Mouse (Mus musculus) hindbrain, postnatal 0 days (tissue): ENCODE results near the gene 4930595D18Rik. TPM values are rescaled to one million over a fixed set of nuclear protein-coding genes. Genes with fewer than 3 reads are reported as not detected.

Source experiments
- ATAC-seq: fragments of 200-750 bp; cut with Nextera tagmentation; 2 replicates; pipeline ENCODE4 v1.8.0; 2017; ENCODE audit warnings: mild to moderate bottlenecking, moderate TSS enrichment, moderate library complexity
- DNase-seq: peaks from one replicate; pipeline ENCODE4 v3.0.0-alpha.2; 2015; ENCODE audit warnings: low spot score
- H3K27ac ChIP-seq: fragments of 300-500 bp; sonication (generic); 2 replicates; pipeline ENCODE4 v1.5.1; 2014; ENCODE audit warnings: mild to moderate bottlenecking
- H3K27me3 ChIP-seq: fragments of 300-500 bp; sonication (generic); 2 replicates; pipeline ENCODE4 v1.6.1; 2014; ENCODE audit warnings: low read length, mixed read lengths; ENCODE audit not compliant: insufficient read depth
- H3K36me3 ChIP-seq: fragments of 300-500 bp; sonication (generic); 2 replicates; pipeline ENCODE4 v1.6.1; 2014; ENCODE audit warnings: low read length, mixed read lengths; ENCODE audit not compliant: insufficient read depth
- H3K4me1 ChIP-seq: fragments of 300-500 bp; sonication (generic); 2 replicates; pipeline ENCODE4 v1.6.1; 2014; ENCODE audit warnings: antibody characterized with exemption, low read length, mixed read lengths; ENCODE audit not compliant: insufficient read depth
- H3K4me2 ChIP-seq: fragments of 300-500 bp; sonication (generic); 2 replicates; pipeline ENCODE4 v1.6.1; 2014; ENCODE audit warnings: low read depth, mild to moderate bottlenecking, low read length, moderate library complexity, mixed read lengths
- H3K4me3 ChIP-seq: fragments of 300-500 bp; sonication (generic); 2 replicates; pipeline ENCODE4 v1.5.1; 2014; ENCODE audit warnings: low read length
- H3K9ac ChIP-seq: fragments of 300-500 bp; sonication (generic); replicated peaks from 2 replicates; pipeline ENCODE4 v1.6.1; 2014; ENCODE audit warnings: mild to moderate bottlenecking, low read length, moderate library complexity, mixed read lengths
- H3K9me3 ChIP-seq: fragments of 300-500 bp; sonication (generic); 2 replicates; pipeline ENCODE4 v1.6.1; 2016; ENCODE audit warnings: low read length, mixed read lengths
- CTCF ChIP-seq: IDR thresholded peaks from 2 replicates; pipeline ENCODE4 v1.5.1; 2016; ENCODE audit warnings: antibody characterized with exemption, control low read depth, low read depth
- WGBS: fragments of 180-500 bp; shearing (Covaris S2); extraction: QIAGEN DNeasy Blood & Tissue Kit; methylation state at CpG from one replicate; pipeline ENCODE4 v1.1.7; 2014; 5-methylcytosine and 5-hydroxymethylcytosine counted together
- polyA plus RNA-seq: library from polyadenylated mRNA; unstranded; fragments of >200 nt; fragmentation: Nextera tagmentation; extraction: Ambion mirVana; gene quantifications from 2 replicates; pipeline ENCODE4 v1.2.1, GENCODE M21; 2015
- total RNA-seq: library from RNA; depleted of rRNA; stranded (reverse); fragments of >200 nt; gene quantifications from 2 replicates; pipeline ENCODE4 v1.2.3, GENCODE M21; 2014; rRNA removed

4930595D18Rik gene
- total RNA-seq = not detected in 2 replicates
- polyA plus RNA-seq = not detected in 2 replicates

DNA sequence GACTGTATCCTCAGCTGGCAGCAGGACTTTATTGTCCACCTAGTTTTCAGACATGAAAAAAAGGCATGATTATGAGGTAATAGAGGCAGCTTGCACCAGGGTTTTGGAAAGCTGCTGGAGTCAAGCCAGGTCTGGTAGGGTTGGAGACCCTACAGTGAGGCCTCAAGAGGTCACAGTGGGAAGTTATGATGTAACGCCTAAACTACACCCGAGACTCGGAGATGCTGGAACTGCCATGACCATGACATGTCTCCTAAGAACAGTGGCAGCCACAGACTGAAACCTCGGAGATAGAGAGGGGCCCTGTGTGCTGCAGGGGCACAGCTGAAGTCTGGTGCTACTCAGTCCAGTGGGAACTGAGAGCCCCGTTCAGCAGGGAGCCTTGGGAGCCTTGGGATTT, at the start of gene 4930595D18Rik:
4930595D18Rik (minus strand) TSS at position 16 of the 400 bp plus-strand sequence.
- no peaks in the 10 kb centered on the region for H3K9me3 ChIP-seq
- no peaks in the 10 kb centered on the region for H3K36me3 ChIP-seq
- no peak for DNase-seq
- no peak within 1 kb of the TSS for H3K9ac ChIP-seq
- no peaks in the 10 kb centered on the region for H3K27me3 ChIP-seq
- TF ChIP-seq CTCF = no peak
- no peak within 1 kb of the TSS for H3K4me3 ChIP-seq
- peaks cover 4% of the 10 kb centered on the region; the same call in 1 of the 2 replicates for H3K4me1 ChIP-seq
- no peak within 1 kb of the TSS for H3K4me2 ChIP-seq
- 62% methylated on average over 5 of the region's 5 CpGs for WGBS
- H3K27ac ChIP-seq = no peak within 1 kb of the TSS
- ATAC-seq = no peak

DNA sequence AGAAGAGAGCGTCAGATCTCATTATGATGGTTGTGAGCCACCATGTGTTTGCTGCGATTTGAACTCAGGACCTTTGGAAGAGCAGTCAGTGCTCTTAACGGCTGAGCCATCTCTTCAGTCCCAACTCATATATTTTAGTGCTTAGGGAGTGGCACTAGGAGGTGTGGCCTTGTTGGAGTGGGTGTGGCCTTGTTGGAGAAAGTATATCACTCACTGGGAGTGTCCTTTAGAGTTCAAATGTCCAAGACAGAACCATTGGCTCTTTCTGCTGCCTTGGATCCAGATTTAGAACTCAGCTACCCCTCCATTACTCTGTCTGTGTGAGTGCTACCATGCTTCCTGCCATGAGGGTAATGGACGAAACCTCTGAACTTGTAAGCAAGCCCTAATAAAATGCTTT, 49.5 kb upstream of the 4930595D18Rik start:
- no peaks in the 10 kb centered on the region for H3K36me3 ChIP-seq
- H3K9me3 ChIP-seq = no peaks in the 10 kb centered on the region
- no peaks in the 10 kb centered on the region for H3K27me3 ChIP-seq
- DNase-seq = no peak
- H3K4me3 ChIP-seq = no peak overlapping the region
- no peak overlapping the region for H3K27ac ChIP-seq
- H3K4me2 ChIP-seq = no peak overlapping the region
- H3K9ac ChIP-seq = no peak overlapping the region
- 0 out of 2 replicates have a peak, but pooled peaks cover 9% of the 10 kb centered on the region for H3K4me1 ChIP-seq
- WGBS = 94% methylated on average over 4 of the region's 4 CpGs
- ATAC-seq = no peak
- TF ChIP-seq CTCF = no peak

DNA sequence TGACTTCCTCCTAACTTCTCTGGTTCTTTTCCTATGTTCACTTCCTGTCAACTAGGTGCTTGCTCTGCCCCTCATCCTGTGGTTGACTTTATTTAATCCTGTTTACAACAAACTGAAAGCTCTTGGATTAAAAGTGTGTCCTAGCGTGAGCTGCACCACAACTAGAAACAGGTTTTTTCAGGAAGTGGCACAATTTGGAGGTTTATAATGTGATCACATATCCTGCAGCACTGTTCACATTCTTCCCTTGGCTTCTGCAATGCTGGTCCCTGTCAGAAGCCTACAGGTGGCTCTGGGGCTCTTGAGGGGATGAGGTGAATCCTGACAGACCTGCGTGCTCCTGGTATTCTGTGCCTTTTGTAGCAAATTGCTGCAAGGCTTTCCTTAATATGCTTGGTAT, 46.5 kb upstream of the 4930595D18Rik start:
- DNase-seq = no peak
- Histone ChIP-seq H3K4me1 (no peaks in the 10 kb centered on the region), H3K9me3 (no peaks in the 10 kb centered on the region), H3K36me3 (peaks cover 6% of the 10 kb centered on the region; the same call in 1 of the 2 replicates), H3K4me3 (no peak overlapping the region), H3K27ac (no peak overlapping the region), H3K27me3 (no peaks in the 10 kb centered on the region), H3K4me2 (no peak overlapping the region), H3K9ac (no peak overlapping the region)
- ATAC-seq = no peak
- 97% methylated on average over 2 of the region's 2 CpGs for WGBS
- TF ChIP-seq CTCF = no peak

DNA sequence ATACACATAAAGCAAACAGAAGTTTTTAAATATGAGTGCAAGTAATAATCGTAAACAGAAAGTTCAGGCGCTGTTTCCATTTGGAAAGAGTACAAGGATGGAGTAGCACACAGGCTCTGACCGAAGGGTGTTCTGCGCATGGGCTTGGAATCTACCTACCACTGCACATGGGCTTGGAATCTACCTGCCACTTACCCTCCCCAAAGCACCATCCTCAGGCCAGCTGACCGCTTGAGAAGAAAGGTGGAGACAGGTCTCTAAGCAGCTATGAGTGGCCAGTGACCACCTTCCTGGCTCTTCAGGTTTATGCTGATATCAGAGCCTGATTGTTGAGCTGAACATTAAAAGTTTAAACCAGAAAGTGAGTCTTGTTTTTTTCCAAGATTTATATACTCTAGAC, 44.2 kb upstream of the 4930595D18Rik start:
- TF ChIP-seq CTCF = no peak
- Histone ChIP-seq H3K9me3 (no peaks in the 10 kb centered on the region), H3K36me3 (peaks cover 6% of the 10 kb centered on the region; the same call in 1 of the 2 replicates), H3K27me3 (no peaks in the 10 kb centered on the region), H3K27ac (no peak overlapping the region), H3K4me3 (no peak overlapping the region), H3K4me2 (no peak overlapping the region), H3K4me1 (no peaks in the 10 kb centered on the region), H3K9ac (no peak overlapping the region)
- ATAC-seq (no peak), DNase-seq (no peak)
- 95% methylated on average over 5 of the region's 5 CpGs for WGBS

DNA sequence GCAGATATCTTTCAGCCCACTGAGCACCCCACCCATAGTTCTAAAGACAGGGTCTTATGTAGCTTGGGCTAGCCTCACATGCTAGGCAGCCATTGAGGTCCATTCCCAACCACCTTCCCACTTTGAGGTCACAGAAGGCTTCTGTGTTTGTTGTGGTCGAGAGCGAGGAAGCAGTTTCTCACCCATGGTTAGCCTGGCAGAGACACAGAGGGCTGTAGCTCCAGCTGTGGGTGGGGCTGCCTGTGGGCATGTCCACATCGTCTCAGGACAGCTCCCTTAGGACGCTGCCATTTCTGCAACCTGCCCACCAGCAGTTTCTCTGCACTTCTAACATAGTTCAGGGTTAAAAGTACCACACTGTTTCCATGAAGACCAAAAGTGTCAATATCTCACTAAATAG, 43.1 kb upstream of the 4930595D18Rik start:
- peaks cover 7% of the 10 kb centered on the region; the same call in 1 of the 2 replicates for H3K36me3 ChIP-seq
- TF ChIP-seq CTCF = no peak
- H3K4me1 ChIP-seq = no peaks in the 10 kb centered on the region
- H3K9me3 ChIP-seq = no peaks in the 10 kb centered on the region
- 85% methylated on average over 4 of the region's 4 CpGs for WGBS
- DNase-seq (no peak), ATAC-seq (no peak)
- no peaks in the 10 kb centered on the region for H3K27me3 ChIP-seq
- H3K4me3 ChIP-seq = no peak overlapping the region
- no peak overlapping the region for H3K9ac ChIP-seq
- no peak overlapping the region for H3K27ac ChIP-seq
- H3K4me2 ChIP-seq = no peak overlapping the region

DNA sequence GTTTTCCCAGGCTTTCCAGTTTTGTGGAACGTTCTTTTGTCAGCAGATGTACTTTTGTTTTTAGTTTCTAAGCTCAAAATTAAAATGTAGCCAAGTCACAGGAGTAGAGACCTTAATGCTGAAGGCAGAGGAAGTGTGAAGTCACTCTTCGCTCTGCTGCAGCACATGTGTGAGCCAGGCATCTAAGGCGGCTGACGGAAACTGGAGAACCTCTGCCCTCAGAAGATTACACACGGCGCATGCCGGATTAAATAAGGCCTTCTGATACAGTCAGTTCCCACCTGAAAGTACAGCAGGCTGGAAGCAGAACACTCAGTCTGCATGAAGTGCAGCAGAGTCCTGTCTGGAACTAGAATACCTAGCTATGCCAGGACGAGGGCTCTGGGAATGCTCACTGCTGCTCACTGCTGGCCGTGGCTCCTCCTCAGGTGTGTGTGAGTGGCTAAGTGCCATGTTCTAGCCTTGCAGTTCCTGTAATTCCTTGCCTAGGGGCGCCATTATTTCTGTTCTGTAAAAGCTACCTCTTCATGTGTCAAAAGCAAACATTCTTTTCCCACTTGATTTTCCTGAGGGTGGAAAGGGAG, 41.0 kb upstream of the 4930595D18Rik start:
- Histone ChIP-seq H3K9ac (no peak overlapping the region), H3K36me3 (peaks cover 22% of the 10 kb centered on the region; the same call in 1 of the 2 replicates), H3K27me3 (no peaks in the 10 kb centered on the region), H3K4me3 (no peak overlapping the region), H3K9me3 (no peaks in the 10 kb centered on the region), H3K4me1 (no peaks in the 10 kb centered on the region), H3K4me2 (no peak overlapping the region), H3K27ac (peak overlapping the region; percentile 6; the same call in 1 of the 2 replicates)
- no peak for TF ChIP-seq CTCF
- WGBS = 65% methylated on average over 10 of the region's 10 CpGs
- DNase-seq (no peak), ATAC-seq (no peak)

DNA sequence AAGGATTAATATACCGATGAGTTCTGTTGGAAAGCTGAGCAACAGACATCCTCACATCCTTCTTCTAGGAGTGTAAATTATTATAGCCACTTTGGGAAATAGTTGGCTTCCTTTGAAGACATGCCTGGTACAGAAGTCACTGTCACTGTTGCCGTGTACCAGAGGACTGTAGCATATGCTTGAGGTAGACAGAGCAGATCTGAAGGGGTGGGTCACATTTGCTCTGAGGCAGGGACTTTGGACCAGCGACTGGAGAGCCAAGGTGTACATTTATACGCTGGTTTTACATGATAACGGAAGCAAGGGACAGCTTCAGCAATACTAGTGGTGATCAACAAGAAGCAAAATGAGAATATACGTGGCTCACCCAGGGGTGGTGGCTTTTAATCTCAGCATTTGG, 34.6 kb upstream of the 4930595D18Rik start:
- WGBS = 97% methylated on average over 6 of the region's 6 CpGs

More for the DNA sequence above, 34.6 kb upstream of the 4930595D18Rik start:
- DNase-seq = no peak
- H3K9me3 ChIP-seq = no peaks in the 10 kb centered on the region
- H3K4me1 ChIP-seq = no peaks in the 10 kb centered on the region
- H3K4me2 ChIP-seq = no peak overlapping the region
- no peak overlapping the region for H3K9ac ChIP-seq
- no peak overlapping the region for H3K4me3 ChIP-seq
- H3K36me3 ChIP-seq = peaks cover 16% of the 10 kb centered on the region; the same call in 1 of the 2 replicates
- H3K27ac ChIP-seq = no peak overlapping the region
- no peak for ATAC-seq
- no peaks in the 10 kb centered on the region for H3K27me3 ChIP-seq
- TF ChIP-seq CTCF = no peak
